Mouse (Mus musculus): Measurements from ENCODE around the gene Kiss1.
A peak's percentile ranks its signal among the peaks of the same experiment; 100 is the strongest.

Gene Kiss1

DNA sequence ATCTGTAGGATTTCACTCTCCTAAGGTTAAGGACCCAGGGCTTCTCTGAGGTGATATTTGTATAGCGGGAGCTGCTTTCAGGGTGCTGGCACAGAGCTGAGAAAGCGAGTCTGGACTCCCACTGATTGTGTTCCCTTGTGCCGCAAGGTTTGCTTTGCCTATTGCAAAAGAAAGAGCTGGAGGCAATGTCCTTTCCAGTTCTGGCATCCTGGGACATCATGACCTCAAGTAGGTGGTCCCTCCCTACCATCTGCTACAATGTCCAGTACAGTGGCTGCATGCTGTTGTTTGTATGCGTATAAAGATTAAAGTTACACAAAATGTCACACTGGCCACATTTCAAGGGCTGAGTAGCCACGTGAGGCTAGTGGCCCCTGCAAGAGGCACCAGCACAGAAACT lies 40.4 kb downstream of the Kiss1 start:
- no peak for DNase-seq (ENCODE audit: low spot score in 2 of 2)

DNA sequence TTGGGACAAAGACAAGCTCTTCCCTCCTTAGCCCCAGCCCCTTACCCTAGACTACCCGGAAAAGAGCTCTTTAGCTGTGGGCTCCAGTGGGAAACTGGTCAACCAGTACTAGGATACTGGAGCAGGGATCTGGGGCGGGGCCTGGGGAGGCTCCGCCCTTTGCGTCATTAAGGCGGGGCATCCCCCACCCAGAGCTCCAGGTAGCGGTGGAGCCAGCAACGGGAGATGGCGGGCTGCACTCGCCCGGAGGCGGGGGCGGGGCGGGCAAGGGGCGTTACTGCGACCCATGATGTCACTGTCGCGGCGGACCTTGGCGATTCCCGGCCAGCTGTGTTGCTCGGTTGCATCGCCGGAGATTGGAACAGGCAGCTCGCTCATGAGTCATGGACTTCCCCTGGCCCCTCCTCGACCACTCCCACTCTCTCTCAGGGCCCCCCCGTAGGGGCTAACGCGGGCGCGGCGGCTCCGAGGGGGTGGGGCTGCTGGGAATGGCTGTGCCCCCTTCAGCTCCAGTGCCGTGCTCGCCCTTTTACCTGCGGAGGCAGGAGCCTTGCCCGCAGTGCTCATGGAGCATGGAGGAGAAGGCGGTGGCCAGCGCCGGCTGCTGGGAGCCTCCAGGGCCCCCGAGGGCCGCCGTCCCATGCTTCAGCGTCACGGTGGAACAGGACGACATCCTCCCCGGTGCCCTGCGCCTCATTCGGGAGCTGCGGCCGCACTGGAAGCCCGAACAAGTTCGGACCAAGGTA lies 41.8 kb downstream of the Kiss1 start, which contains the start of gene Etnk2:
Gene Etnk2 (plus strand): TSS at position 297 of the 746 bp plus-strand sequence.
- peak; percentile 61 to 77 for DNase-seq (ENCODE audit: low spot score in 2 of 2)

DNA sequence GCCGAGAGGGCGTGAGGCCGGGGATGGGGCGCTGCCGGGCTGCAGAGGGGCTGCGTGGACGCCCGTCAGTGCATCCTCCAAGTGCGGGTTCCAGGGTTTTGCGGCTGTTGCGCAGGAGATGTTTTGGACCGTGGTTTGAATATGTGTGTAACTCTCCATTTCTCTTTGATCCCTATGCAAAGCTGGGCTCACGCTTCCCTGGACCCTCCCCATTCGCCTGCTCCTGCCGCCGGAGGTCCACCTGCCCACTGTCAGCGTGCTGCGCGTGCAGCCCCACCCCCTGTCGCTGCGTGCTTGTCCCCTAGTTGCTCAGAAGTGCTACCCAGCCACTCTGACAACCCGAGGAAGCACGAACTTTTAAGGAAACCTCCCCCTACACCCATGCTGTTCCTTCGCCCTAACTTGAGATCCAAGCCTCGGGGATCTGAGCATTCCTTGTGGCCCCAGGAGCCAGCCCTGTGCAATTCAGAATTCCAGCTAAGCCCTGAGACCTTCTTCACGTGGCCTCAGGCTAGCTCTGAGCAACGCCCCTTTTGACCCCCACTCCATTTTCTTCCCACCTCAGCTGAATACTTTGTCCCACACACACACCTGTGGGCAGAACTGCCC lies 42.5 kb downstream of the Kiss1 start:
- no peak for DNase-seq (ENCODE audit: low spot score in 2 of 2)

GRCm38 (mm10) chr1:133364890-133365289 lies 43.2 kb downstream of the Kiss1 start:
- no peak for DNase-seq (ENCODE audit: low spot score in 2 of 2)

GRCm38 (mm10) chr1:133366951-133367605 lies 45.4 kb downstream of the Kiss1 start:
- DNase-seq (ENCODE audit: low spot score in 2 of 2) = no peak

DNA sequence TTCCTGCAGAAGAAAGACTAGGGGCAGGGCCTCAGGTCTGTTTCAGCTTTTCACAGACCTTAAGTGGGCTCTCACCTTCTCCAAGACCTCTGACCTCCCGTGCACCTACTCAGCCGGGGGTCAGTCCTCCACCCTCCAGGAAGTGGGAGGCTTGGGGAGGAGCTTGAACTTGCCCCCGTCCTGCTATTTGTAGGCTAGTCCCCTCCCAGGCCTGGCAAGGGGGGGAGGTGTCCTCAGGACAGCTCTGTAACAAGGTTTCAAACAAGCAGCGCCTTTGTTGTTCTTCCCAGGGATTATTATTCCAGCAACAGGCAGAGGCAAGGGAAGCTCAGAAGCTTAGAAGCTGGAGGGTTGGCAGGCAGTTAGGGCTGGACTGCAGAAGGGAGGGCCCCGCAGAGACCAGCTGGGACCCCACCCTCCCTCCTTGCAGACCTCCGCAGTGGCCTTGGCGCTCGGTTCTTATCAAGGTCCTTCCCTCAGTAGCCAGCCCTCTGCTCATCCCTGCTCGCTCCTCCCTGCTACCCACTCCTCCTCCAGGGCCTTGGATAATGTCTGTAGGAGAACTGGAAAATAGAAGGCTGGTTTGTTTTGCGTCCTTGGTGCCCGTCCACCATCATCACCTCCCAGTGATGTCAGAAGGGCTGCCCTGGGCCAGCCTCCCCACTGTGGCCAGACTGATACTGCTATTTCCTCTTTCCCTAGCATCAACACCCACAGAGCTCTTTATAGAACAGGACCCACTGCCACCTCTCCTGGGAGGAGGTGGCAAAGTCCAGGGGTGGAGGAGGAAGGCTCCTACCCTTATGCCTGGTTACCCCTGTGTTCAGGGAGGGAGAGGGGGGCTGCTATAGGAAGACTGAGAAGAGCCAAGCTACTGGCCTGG lies 46.2 kb downstream of the Kiss1 start:
- DNase-seq (ENCODE audit: low spot score in 2 of 2) = peak in 1 of 2 experiments; percentile 23

- DNase-seq (ENCODE audit: low spot score in 2 of 2) = no peak
Observed at GRCm38 (mm10) chr1:133368644-133369043, 47.0 kb downstream of the Kiss1 start.

DNA sequence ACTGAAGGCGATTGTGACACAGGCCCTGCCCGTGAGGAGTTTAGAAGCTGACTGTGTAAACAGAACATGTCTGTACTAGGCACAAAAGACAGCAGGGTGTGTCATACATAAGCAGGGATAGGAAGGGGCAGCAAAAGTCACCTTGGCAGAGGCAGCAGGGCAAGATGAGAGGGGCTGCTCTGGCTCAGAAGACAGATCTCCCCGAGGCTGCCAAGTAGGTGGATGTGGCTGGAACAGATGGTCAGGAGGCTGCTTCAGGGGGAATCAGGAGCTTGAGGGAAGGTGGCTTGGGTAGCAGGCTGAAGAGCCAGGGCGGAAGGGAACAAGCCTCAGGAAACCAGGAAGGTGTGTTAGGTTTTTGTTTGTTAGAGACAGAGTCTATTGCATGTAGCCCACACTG lies 48.7 kb downstream of the Kiss1 start:
- DNase-seq (ENCODE audit: low spot score in 2 of 2) = no peak

DNA sequence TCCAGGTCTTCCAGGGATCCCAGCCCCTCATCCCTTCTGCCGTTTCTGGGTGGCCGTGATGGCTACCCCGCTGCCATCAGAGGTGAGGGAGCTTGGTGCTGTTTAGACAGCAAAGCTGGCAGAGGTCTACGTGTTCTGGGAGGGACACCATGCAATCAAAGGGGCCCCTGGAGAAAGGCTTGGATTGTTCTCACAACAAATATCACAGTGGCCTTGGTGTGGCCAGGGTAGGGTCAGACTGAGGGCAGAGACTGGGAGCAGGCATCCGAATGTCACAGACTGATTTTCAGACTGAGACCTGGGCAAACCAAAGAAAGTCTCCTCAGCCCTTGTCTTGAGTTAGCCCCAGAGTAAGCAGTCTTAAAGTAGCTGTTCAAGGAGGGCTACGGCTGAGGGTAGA lies 49.8 kb downstream of the Kiss1 start:
- DNase-seq (ENCODE audit: low spot score in 2 of 2) = no peak

DNA sequence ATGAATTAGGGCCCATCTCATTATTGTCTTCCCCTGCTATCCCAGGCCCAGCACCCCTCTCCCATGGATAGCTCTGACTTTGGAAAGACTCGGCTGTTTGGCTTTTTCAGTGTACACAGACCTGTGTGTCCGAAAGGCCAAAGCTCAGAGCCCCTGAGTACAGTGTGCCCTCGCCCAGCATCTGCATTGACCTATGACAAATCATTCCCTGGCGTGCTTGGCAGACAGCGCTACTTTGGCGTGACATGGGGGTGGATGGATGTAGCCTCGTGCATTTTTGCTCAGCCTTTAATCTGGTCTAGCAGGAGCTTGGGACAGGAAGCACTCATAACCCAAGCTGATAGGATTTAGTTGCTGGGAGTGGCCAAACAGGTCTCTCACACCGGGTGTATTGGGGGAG lies 50.4 kb downstream of the Kiss1 start:
- no peak for DNase-seq (ENCODE audit: low spot score in 2 of 2)

GRCm38 (mm10) chr1:133375696-133376346 lies 54.1 kb downstream of the Kiss1 start:
- no peak for DNase-seq (ENCODE audit: low spot score in 2 of 2)

GRCm38 (mm10) chr1:133377547-133377946 lies 55.9 kb downstream of the Kiss1 start:
- no peak for DNase-seq (ENCODE audit: low spot score in 2 of 2)

Data from urinary bladder, postnatal 36 days (tissue).